Mouse (Mus musculus) MEL (cell line): ENCODE measurements around the gene Gpatch2. TPM values are rescaled to one million over a fixed set of nuclear protein-coding genes. Genes with fewer than 3 reads are reported as not detected.

Source experiments
- DNase-seq: peaks from one replicate; pipeline ENCODE4 v3.0.0; 2011; ENCODE audit warnings: low read depth, low spot score
- H3K27ac ChIP-seq: 2 replicates; pipeline ENCODE4 v1.5.1; 2012; ENCODE audit warnings: low read depth, mild to moderate bottlenecking, control low read depth, low read length, moderate library complexity; ENCODE audit not compliant: control insufficient read depth
- H3K27me3 ChIP-seq, 2 experiments: fragments of 150-350 bp in 1 of 2; sonication (generic) in 1 of 2; 2 replicates each; pipeline ENCODE4 v1.6.1; 2012; ENCODE audit warnings: low read length in 2 of 2, mild to moderate bottlenecking in 2 of 2, improper control_type of control experiment in 1 of 2, moderate library complexity in 1 of 2; ENCODE audit not compliant: insufficient read depth in 2 of 2, control insufficient read depth in 1 of 2
- H3K36me3 ChIP-seq, 2 experiments: 2 replicates each; pipeline ENCODE4 v1.6.1; 2012 to 2014; ENCODE audit warnings: low read length in 2 of 2, improper control_type of control experiment in 1 of 2, inconsistent platforms in 1 of 2, mild to moderate bottlenecking in 1 of 2; ENCODE audit not compliant: insufficient read depth in 2 of 2, control insufficient read depth in 1 of 2
- H3K4me1 ChIP-seq, 2 experiments: fragments of 150-350 bp in 1 of 2; sonication (generic) in 1 of 2; 2 replicates each; pipeline ENCODE4 v1.6.1; 2012; ENCODE audit warnings: low read length in 2 of 2, improper control_type of control experiment in 1 of 2, mild to moderate bottlenecking in 1 of 2; ENCODE audit not compliant: insufficient read depth in 2 of 2, control insufficient read depth in 1 of 2
- H3K4me3 ChIP-seq, 2 experiments: fragments of 150-350 bp in 1 of 2; sonication (generic) in 1 of 2; 2 replicates each; pipeline ENCODE4 v1.5.1; 2012; ENCODE audit warnings: low read depth in 2 of 2, low read length in 2 of 2, mild to moderate bottlenecking in 2 of 2, moderate library complexity in 2 of 2, control low read depth in 1 of 2, improper control_type of control experiment in 1 of 2; ENCODE audit not compliant: control insufficient read depth in 1 of 2, insufficient read depth in 1 of 2
- H3K79me2 ChIP-seq: 2 replicates; pipeline ENCODE4 v1.6.1; 2012; ENCODE audit warnings: mild to moderate bottlenecking, low read length, moderate library complexity; ENCODE audit not compliant: control insufficient read depth, poor library complexity, insufficient read depth
- H3K9ac ChIP-seq: 2 replicates; pipeline ENCODE4 v1.6.1; 2012; ENCODE audit warnings: low read depth, mild to moderate bottlenecking, control low read depth, low read length, moderate library complexity; ENCODE audit not compliant: control insufficient read depth, poor library complexity, severe bottlenecking
- H3K9me3 ChIP-seq: fragments of 150-350 bp; sonication (generic); replicated peaks from 2 replicates; pipeline ENCODE4 v1.6.1; 2012; ENCODE audit warnings: mild to moderate bottlenecking, low read length, improper control_type of control experiment, moderate library complexity; ENCODE audit not compliant: insufficient read depth
- BHLHE40 ChIP-seq: IDR thresholded peaks from 2 replicates; pipeline ENCODE4 v1.6.1; 2012; ENCODE audit warnings: low read depth, mild to moderate bottlenecking, inconsistent platforms, low read length, improper control_type of control experiment, borderline replicate concordance
- CHD1 ChIP-seq: IDR thresholded peaks from 2 replicates; pipeline ENCODE4 v1.6.1; 2012; ENCODE audit warnings: low read depth, mild to moderate bottlenecking, inconsistent platforms, low read length, improper control_type of control experiment
- CHD2 ChIP-seq: IDR thresholded peaks from 2 replicates; pipeline ENCODE4 v1.6.1; 2011; ENCODE audit warnings: low read length, improper control_type of control experiment
- E2F4 ChIP-seq: IDR thresholded peaks from 2 replicates; pipeline ENCODE4 v1.6.1; 2011; ENCODE audit warnings: low read depth, low read length, improper control_type of control experiment, borderline replicate concordance
- ELF1 ChIP-seq: IDR thresholded peaks from 2 replicates; pipeline ENCODE4 v1.6.1; 2014; ENCODE audit warnings: low read depth, mild to moderate bottlenecking, inconsistent platforms, low read length, improper control_type of control experiment, moderate library complexity
- EP300 ChIP-seq, 2 experiments: IDR thresholded peaks; 2 replicates each; pipeline ENCODE4 v1.6.1; 2011; ENCODE audit warnings: improper control_type of control experiment in 2 of 2, low read length in 2 of 2, low read depth in 1 of 2, mild to moderate bottlenecking in 1 of 2
- GATA1 ChIP-seq: IDR thresholded peaks from 2 replicates; pipeline ENCODE4 v1.6.1; 2011; ENCODE audit warnings: low read depth, low read length, improper control_type of control experiment
- HCFC1 ChIP-seq: IDR thresholded peaks from 2 replicates; pipeline ENCODE4 v1.6.1; 2012; ENCODE audit warnings: low read depth, mild to moderate bottlenecking, inconsistent platforms, low read length, improper control_type of control experiment, moderate library complexity
- KAT2A ChIP-seq: conservative IDR thresholded peaks from 2 replicates; pipeline ENCODE4 v1.6.1; 2012; ENCODE audit warnings: low read depth, low read length, improper control_type of control experiment, inconsistent platforms
- MAZ ChIP-seq: IDR thresholded peaks from 2 replicates; pipeline ENCODE4 v1.6.1; 2012; ENCODE audit warnings: low read depth, mild to moderate bottlenecking, inconsistent platforms, low read length, improper control_type of control experiment
- MYB ChIP-seq: IDR thresholded peaks from 2 replicates; pipeline ENCODE4 v1.6.1; 2011; ENCODE audit warnings: mild to moderate bottlenecking, low read depth, low read length, improper control_type of control experiment
- MYC ChIP-seq: IDR thresholded peaks from 2 replicates; pipeline ENCODE4 v1.6.1; 2011; ENCODE audit warnings: low read depth, mild to moderate bottlenecking, low read length, improper control_type of control experiment, moderate library complexity
- NELFE ChIP-seq: IDR thresholded peaks from 2 replicates; pipeline ENCODE4 v1.6.1; 2011; ENCODE audit warnings: low read depth, low read length, improper control_type of control experiment
- POLR2A ChIP-seq, 2 experiments: IDR thresholded peaks; 2 replicates each; pipeline ENCODE4 v1.6.1; 2011 to 2012; ENCODE audit warnings: low read length in 2 of 2, mild to moderate bottlenecking in 2 of 2, control low read depth in 1 of 2, improper control_type of control experiment in 1 of 2, low read depth in 1 of 2, moderate library complexity in 1 of 2; ENCODE audit not compliant: control insufficient read depth in 1 of 2, insufficient read depth in 1 of 2, poor library complexity in 1 of 2
- RCOR1 ChIP-seq: IDR thresholded peaks from 2 replicates; pipeline ENCODE4 v1.6.1; 2012; ENCODE audit warnings: low read depth, mild to moderate bottlenecking, inconsistent platforms, low read length, improper control_type of control experiment
- SIN3A ChIP-seq: IDR thresholded peaks from 2 replicates; pipeline ENCODE4 v1.6.1; 2012; ENCODE audit warnings: low read length, improper control_type of control experiment, inconsistent platforms
- TAL1 ChIP-seq: IDR thresholded peaks from 2 replicates; pipeline ENCODE4 v1.6.1; 2012; ENCODE audit warnings: mild to moderate bottlenecking, inconsistent platforms, low read length, moderate library complexity, mixed read lengths
- TBP ChIP-seq: IDR thresholded peaks from 2 replicates; pipeline ENCODE4 v1.8.0; 2011; ENCODE audit warnings: low read depth, low read length, improper control_type of control experiment
- TCF12 ChIP-seq: IDR thresholded peaks from 2 replicates; pipeline ENCODE4 v1.6.1; 2014; ENCODE audit warnings: low read depth, mild to moderate bottlenecking, inconsistent platforms, low read length, improper control_type of control experiment, moderate library complexity
- UBTF ChIP-seq: IDR thresholded peaks from 2 replicates; pipeline ENCODE4 v1.6.1; 2012; ENCODE audit warnings: low read depth, mild to moderate bottlenecking, inconsistent platforms, low read length, improper control_type of control experiment, moderate library complexity, borderline replicate concordance; ENCODE audit not compliant: insufficient read depth
- USF2 ChIP-seq, 2 experiments: IDR thresholded peaks; 2 replicates each; pipeline ENCODE4 v1.6.1; 2011 to 2012; ENCODE audit warnings: improper control_type of control experiment in 2 of 2, low read length in 2 of 2, borderline replicate concordance in 1 of 2, inconsistent platforms in 1 of 2, low read depth in 1 of 2, mild to moderate bottlenecking in 1 of 2; ENCODE audit not compliant: insufficient read depth in 1 of 2
- ZKSCAN1 ChIP-seq: IDR thresholded peaks from 2 replicates; pipeline ENCODE4 v1.6.1; 2012; ENCODE audit warnings: low read depth, mild to moderate bottlenecking, inconsistent platforms, low read length, improper control_type of control experiment, moderate library complexity
- ZMIZ1 ChIP-seq: IDR thresholded peaks from 2 replicates; pipeline ENCODE4 v1.6.1; 2012; ENCODE audit warnings: low read depth, mild to moderate bottlenecking, inconsistent platforms, low read length, improper control_type of control experiment, moderate library complexity
- polyA plus RNA-seq, 2 experiments: library from polyadenylated mRNA; stranded (reverse) in 1 of 2; unstranded in 1 of 2; fragments of >175 nt in 1 of 2; fragments of >200 nt in 1 of 2; gene quantifications; 2 replicates each; pipeline versions ENCODE4 v1.2.1 to v1.2.4; 2012; ENCODE audit warnings: low replicate concordance in 2 of 2, low read depth in 1 of 2; ENCODE audit not compliant: insufficient read length in 2 of 2, insufficient read depth in 1 of 2, missing spikeins in 1 of 2
- total RNA-seq: library from RNA; depleted of rRNA; stranded (reverse); fragments of 300-350 nt; gene quantifications from 2 replicates; pipeline ENCODE4 v1.2.3, GENCODE M21; 2012

Gpatch2 gene
- total and polyA plus RNA-seq, 3 experiments = 14.5 to 15.3 TPM; not detected in 1

- H3K4me3 ChIP-seq = no peak overlapping the region
- H3K79me2 ChIP-seq = no peaks in the 10 kb centered on the region
- no peaks in the 10 kb centered on the region for H3K27me3 ChIP-seq
- no peak for DNase-seq
- H3K4me1 ChIP-seq = no peaks in the 10 kb centered on the region
- H3K27ac ChIP-seq = no peak overlapping the region
- H3K9ac ChIP-seq = no peak overlapping the region
- no peaks in the 10 kb centered on the region for H3K9me3 ChIP-seq
- peaks cover 2 to 5% of the 10 kb centered on the region in 2 experiments for H3K36me3 ChIP-seq
- TF ChIP-seq BHLHE40 (no peak), CHD2 (no peak)
Measured at GRCm38 (mm10) chr1:187235161-187235560, 19.9 kb downstream of the Gpatch2 start.

- H3K9me3 ChIP-seq = no peaks in the 10 kb centered on the region
- no peaks in the 10 kb centered on the region for H3K79me2 ChIP-seq
- H3K27me3 ChIP-seq = no peaks in the 10 kb centered on the region
- TF ChIP-seq ELF1 (no peak), SIN3A (no peak), E2F4 (no peak), MAZ (no peak), HCFC1 (no peak), TBP (no peak), USF2 (IDR thresholded peaks at IDR 0.05; ENCODE audit: borderline replicate concordance in 1 of 2, insufficient read depth in 1 of 2, low read depth in 1 of 2, low read length in 2 of 2) (no peak), MYB (no peak), ZKSCAN1 (no peak)
- H3K4me3 ChIP-seq = no peak overlapping the region
- no peak overlapping the region for H3K27ac ChIP-seq
- peaks cover 2 to 5% of the 10 kb centered on the region in 2 experiments for H3K36me3 ChIP-seq
- no peaks in the 10 kb centered on the region for H3K4me1 ChIP-seq
- H3K9ac ChIP-seq = no peak overlapping the region
- DNase-seq = no peak
Measured at GRCm38 (mm10) chr1:187236296-187236695, 21.0 kb downstream of the Gpatch2 start.

GRCm38 (mm10) chr1:187238061-187238460 is 22.8 kb downstream of the Gpatch2 start:
- Histone ChIP-seq H3K27ac (no peak overlapping the region), H3K9me3 (no peaks in the 10 kb centered on the region), H3K27me3 (no peaks in the 10 kb centered on the region), H3K79me2 (no peaks in the 10 kb centered on the region), H3K36me3 (peaks cover 2 to 5% of the 10 kb centered on the region in 2 experiments), H3K4me3 (no peak overlapping the region), H3K4me1 (no peaks in the 10 kb centered on the region), H3K9ac (no peak overlapping the region)
- no peak for DNase-seq
- TF ChIP-seq EP300 (IDR thresholded peaks at IDR 0.05; ENCODE audit: low read depth in 1 of 2, low read length in 2 of 2) (no peak), TAL1 (no peak), CHD1 (no peak), TCF12 (no peak), ZMIZ1 (no peak), MYC (no peak), RCOR1 (no peak), KAT2A (no peak), SIN3A (no peak), NELFE (no peak), CHD2 (no peak), UBTF (no peak), HCFC1 (no peak), GATA1 (no peak), POLR2A (IDR thresholded peaks at IDR 0.05; ENCODE audit: control insufficient read depth in 1 of 2, insufficient read depth in 1 of 2, low read depth in 1 of 2, low read length in 2 of 2, poor library complexity in 1 of 2) (no peak)
